Mouse (Mus musculus) B cell, adult 2 months (primary cell): ENCODE results near the gene Pxmp2.

ENCODE experiments used
- DNase-seq, 2 experiments: peaks; one replicate each; pipeline ENCODE4 v3.0.0; 2022

Pxmp2 gene

GRCm38 (mm10) chr5:110285770-110286445, at the start of gene Pxmp2, which contains the start of gene Pole:
Pxmp2 (minus strand) TSS chr5:110286186.
Pole (plus strand) TSS chr5:110286306.
- peak; percentile 81 to 83 for DNase-seq

- DNase-seq, result no peak
These were observed 44.5 kb upstream of the Pxmp2 start for GRCm38 (mm10) chr5:110330508-110330907.

GRCm38 (mm10) chr5:110313127-110313526, 27.1 kb upstream of the Pxmp2 start:
- no peak for DNase-seq

- DNase-seq, result no peak
These were observed 22.9 kb upstream of the Pxmp2 start for GRCm38 (mm10) chr5:110308861-110309260.

GRCm38 (mm10) chr5:110300591-110300990, 14.6 kb upstream of the Pxmp2 start:
- no peak for DNase-seq

GRCm38 (mm10) chr5:110296637-110297036, 10.7 kb upstream of the Pxmp2 start:
- no peak for DNase-seq

GRCm38 (mm10) chr5:110291649-110292048, 5.7 kb upstream of the Pxmp2 start:
- no peak for DNase-seq

GRCm38 (mm10) chr5:110287084-110287475, 1.1 kb upstream of the Pxmp2 start:
- DNase-seq, result no peak

GRCm38 (mm10) chr5:110286446-110287083, 579 bp upstream of the Pxmp2 start:
- no peak for DNase-seq

- peak in 1 of 2 experiments; percentile 15 for DNase-seq
These were observed 830 bp downstream of the Pxmp2 start for GRCm38 (mm10) chr5:110285156-110285555.

GRCm38 (mm10) chr5:110284536-110284935, 1.4 kb downstream of the Pxmp2 start:
- peak; percentile 84 to 87 for DNase-seq

GRCm38 (mm10) chr5:110281984-110282383, 4.0 kb downstream of the Pxmp2 start:
- no peak for DNase-seq

- DNase-seq, result no peak
These were observed 9.1 kb downstream of the Pxmp2 start for GRCm38 (mm10) chr5:110276910-110277309.

- no peak for DNase-seq
These were observed 9.6 kb downstream of the Pxmp2 start for GRCm38 (mm10) chr5:110276391-110276790.

- DNase-seq, result no peak
These were observed 11.1 kb downstream of the Pxmp2 start for GRCm38 (mm10) chr5:110274846-110275245.

GRCm38 (mm10) chr5:110274147-110274546, 11.8 kb downstream of the Pxmp2 start:
- DNase-seq, result no peak

GRCm38 (mm10) chr5:110270242-110270641, 15.7 kb downstream of the Pxmp2 start:
- DNase-seq, result no peak

- DNase-seq, result peak; percentile 91 to 92
These were observed 16.6 kb downstream of the Pxmp2 start, which contains the start of gene Pgam5 for GRCm38 (mm10) chr5:110269141-110270101. Pgam5 (minus strand) TSS chr5:110269913.

GRCm38 (mm10) chr5:110266941-110267340, 19.0 kb downstream of the Pxmp2 start:
- no peak for DNase-seq

GRCm38 (mm10) chr5:110244091-110244490, 41.9 kb downstream of the Pxmp2 start:
- no peak for DNase-seq

GRCm38 (mm10) chr5:110232346-110232745, 53.6 kb downstream of the Pxmp2 start:
- DNase-seq, result peak; percentile 39 to 51

GRCm38 (mm10) chr5:110231638-110232037, 54.3 kb downstream of the Pxmp2 start:
- peak; percentile 26 to 35 for DNase-seq
